Mouse (Mus musculus) ES-E14 (cell line): Measurements from ENCODE around the gene Maged2. TPM values are rescaled to one million over a fixed set of nuclear protein-coding genes. Genes with fewer than 3 reads are reported as not detected.

ENCODE experiments used
- total RNA-seq: library from RNA; depleted of rRNA; stranded (reverse); fragments of 300-350 nt; gene quantifications from 2 replicates; pipeline ENCODE4 v1.2.3, GENCODE M21; 2012; rRNA removed

The Maged2 gene
- total RNA-seq, 1 experiment = 49.6 TPM

Other genes starting within 250 kb of the Maged2 start
- 8.2 and 8.7 TPM in 2 replicates for gene Pfkfb1, start 226.1 kb downstream of the Maged2 start, total RNA-seq
- gene Apex2, start 224.5 kb downstream of the Maged2 start, total RNA-seq = 19.1 and 19.2 TPM in 2 replicates
- 32.7 and 41.4 TPM in 2 replicates for gene Tro, start 156.8 kb downstream of the Maged2 start, total RNA-seq
- gene Gnl3l, start 203.0 kb upstream of the Maged2 start, total RNA-seq = 51.9 and 63.8 TPM in 2 replicates
- gene Fgd1, start 231.8 kb upstream of the Maged2 start, total RNA-seq = 54.3 and 56.8 TPM in 2 replicates